Mouse (Mus musculus): ENCODE data around the gene Tm9sf1. TPM values are rescaled to one million over a fixed set of nuclear protein-coding genes. Genes with fewer than 3 reads are reported as not detected.
A peak's percentile ranks its signal among the peaks of the same experiment; 100 is the strongest.

Gene Tm9sf1
- polyA plus RNA-seq, 1 experiment, result 91.7 TPM

DNA sequence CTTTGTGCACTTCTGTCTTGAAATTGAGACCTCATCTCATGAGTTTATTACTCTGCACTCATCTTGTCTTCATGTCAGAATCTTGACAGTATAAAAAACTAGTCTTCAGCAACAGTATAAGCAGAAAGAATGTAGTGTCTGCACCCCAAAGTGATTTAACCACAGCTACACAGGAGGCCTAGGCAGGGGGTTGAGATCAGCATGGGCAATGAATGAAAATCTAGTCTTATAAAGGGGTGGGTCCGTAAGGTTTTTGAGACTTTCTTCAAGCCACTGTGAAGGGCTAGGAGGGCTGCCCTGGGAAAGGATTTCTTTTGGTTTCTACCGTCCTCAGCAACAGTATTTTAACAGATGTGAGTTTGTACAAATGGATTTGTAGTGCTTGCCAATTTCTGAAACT, 17.0 kb upstream of the Tm9sf1 start:
- no peaks in the 10 kb centered on the region for H3K4me1 ChIP-seq (ENCODE audit: control insufficient read depth, insufficient read depth, low read length)
- peak overlapping the region; percentile 76 for H3K4me3 ChIP-seq (replicated peaks; ENCODE audit: extremely low read depth, low read depth, low read length)
- TF ChIP-seq POLR2A (IDR thresholded peaks at IDR 0.05; ENCODE audit: borderline replicate concordance, extremely low read depth, low read depth, low read length), result no peak
- TF ChIP-seq CTCF (IDR thresholded peaks at IDR 0.05; ENCODE audit: insufficient read depth, low read length), result no peak
- no peak for DNase-seq
- WGBS, result 49% methylated on average over 2 of the region's 2 CpGs

DNA sequence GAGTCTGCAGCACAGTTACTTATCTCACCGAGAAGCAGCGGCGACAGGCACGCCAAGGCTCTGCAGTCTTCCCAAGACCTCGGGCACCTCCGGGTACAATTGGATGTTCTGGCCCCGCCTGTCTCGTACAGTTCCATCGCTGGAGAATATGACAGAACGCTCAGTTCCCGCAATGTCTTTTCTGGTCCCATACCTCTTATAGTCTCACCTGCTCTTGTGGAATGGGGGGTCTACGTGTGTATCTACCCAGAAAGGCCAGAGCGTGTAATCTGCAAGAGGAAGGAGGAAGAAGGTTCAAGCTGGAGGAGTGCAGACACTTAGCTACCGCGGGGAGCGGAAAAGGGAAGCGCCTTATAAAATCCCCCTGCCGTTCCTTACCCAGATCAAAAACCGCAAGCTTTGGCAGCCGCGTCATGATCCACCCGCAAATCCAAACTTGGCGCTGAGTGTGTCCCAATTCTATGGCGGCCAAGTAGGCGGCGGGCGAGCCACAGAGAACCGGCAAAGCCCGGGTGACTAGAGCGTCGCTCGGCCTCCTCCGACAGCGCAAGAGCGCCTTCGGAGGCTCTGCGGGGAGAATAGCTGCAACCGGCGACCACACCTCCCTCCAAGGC, 16.5 kb upstream of the Tm9sf1 start, which contains the start of gene Mdp1:
TSS of gene Mdp1 (minus strand) at position 549 of the 614 bp plus-strand sequence.
- under 1% methylated on average over 39 of the region's 39 CpGs for WGBS
- Histone ChIP-seq H3K4me1 (ENCODE audit: control insufficient read depth, insufficient read depth, low read length) (no peaks in the 10 kb centered on the region), H3K4me3 (replicated peaks; ENCODE audit: extremely low read depth, low read depth, low read length) (peak within 1 kb of the TSS; percentile 76)
- DNase-seq, result peak; percentile 73
- TF ChIP-seq POLR2A (IDR thresholded peaks at IDR 0.05; ENCODE audit: borderline replicate concordance, extremely low read depth, low read depth, low read length) (no peak), CTCF (IDR thresholded peaks at IDR 0.05; ENCODE audit: insufficient read depth, low read length) (peak; percentile 38; the same call in 1 of the 2 replicates)

DNA sequence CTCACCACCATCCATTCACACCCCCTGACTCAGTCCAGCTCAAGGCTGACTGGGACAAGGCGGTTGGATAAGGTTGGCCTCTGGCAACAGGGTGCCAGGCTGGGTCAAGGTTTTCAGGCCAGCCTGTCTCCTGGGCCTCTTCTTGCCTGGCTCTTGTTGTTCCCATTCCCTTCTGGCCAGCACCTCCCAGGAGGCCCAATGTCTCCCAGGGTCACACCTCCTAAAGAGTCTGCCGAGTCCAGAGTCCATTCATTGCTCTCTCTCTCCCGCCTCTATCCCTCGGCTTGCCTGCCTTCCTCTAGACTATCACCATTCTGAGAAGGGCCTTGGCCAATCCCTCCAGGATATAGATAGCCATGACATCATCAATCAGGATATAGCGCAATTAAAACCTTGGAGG, 14.4 kb upstream of the Tm9sf1 start:
- Histone ChIP-seq H3K4me1 (ENCODE audit: control insufficient read depth, insufficient read depth, low read length) (no peaks in the 10 kb centered on the region), H3K4me3 (replicated peaks; ENCODE audit: extremely low read depth, low read depth, low read length) (no peak overlapping the region)
- DNase-seq, result no peak
- TF ChIP-seq POLR2A (IDR thresholded peaks at IDR 0.05; ENCODE audit: borderline replicate concordance, extremely low read depth, low read depth, low read length) (no peak), CTCF (IDR thresholded peaks at IDR 0.05; ENCODE audit: insufficient read depth, low read length) (no peak)
- 89% methylated on average over 5 of the region's 5 CpGs for WGBS

DNA sequence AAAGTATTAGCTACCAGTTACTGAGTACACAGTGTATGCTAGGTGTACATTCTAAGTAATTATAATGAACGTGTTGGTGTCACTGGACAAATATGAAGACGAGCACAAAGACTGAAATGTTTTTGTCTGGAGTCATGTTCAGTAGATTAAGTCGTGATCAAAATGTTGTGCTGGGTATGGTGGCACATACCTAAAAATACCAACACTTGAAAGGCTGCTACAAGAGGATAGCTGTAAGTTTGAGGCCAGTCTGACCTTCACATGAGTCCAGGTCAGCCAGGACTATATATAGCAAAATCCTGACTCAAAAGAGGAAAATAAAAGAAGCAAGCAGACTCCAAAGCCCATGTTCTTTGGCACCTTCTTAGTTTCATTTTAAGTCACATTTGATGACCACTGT, 13.3 kb upstream of the Tm9sf1 start:
- Histone ChIP-seq H3K4me1 (ENCODE audit: control insufficient read depth, insufficient read depth, low read length) (no peaks in the 10 kb centered on the region), H3K4me3 (replicated peaks; ENCODE audit: extremely low read depth, low read depth, low read length) (no peak overlapping the region)
- WGBS, result 77% methylated on average over 3 of the region's 3 CpGs
- DNase-seq, result no peak
- no peak for TF ChIP-seq CTCF (IDR thresholded peaks at IDR 0.05; ENCODE audit: insufficient read depth, low read length)
- no peak for TF ChIP-seq POLR2A (IDR thresholded peaks at IDR 0.05; ENCODE audit: borderline replicate concordance, extremely low read depth, low read depth, low read length)

DNA sequence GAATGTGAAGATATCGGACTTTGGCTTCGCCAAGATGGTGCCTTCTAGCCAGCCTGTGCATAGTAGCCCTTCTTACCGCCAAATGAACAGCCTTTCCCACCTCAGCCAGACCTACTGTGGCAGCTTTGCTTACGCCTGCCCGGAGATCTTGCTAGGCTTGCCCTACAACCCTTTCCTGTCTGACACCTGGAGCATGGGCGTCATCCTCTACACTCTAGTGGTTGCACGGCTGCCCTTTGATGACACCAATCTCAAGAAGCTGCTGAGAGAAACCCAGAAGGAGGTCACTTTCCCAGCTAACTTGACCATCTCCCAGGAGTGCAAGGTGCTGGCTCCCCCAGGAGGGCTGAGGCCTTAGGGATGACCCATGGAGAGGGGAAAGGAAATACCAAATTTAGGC, 7.9 kb upstream of the Tm9sf1 start:
- no peak for DNase-seq
- H3K4me3 ChIP-seq (replicated peaks; ENCODE audit: extremely low read depth, low read depth, low read length), result no peak overlapping the region
- no peak for TF ChIP-seq POLR2A (IDR thresholded peaks at IDR 0.05; ENCODE audit: borderline replicate concordance, extremely low read depth, low read depth, low read length)
- TF ChIP-seq CTCF (IDR thresholded peaks at IDR 0.05; ENCODE audit: insufficient read depth, low read length), result no peak
- H3K4me1 ChIP-seq (ENCODE audit: control insufficient read depth, insufficient read depth, low read length), result peaks cover 2% of the 10 kb centered on the region; the same call in 1 of the 2 replicates
- 84% methylated on average over 7 of the region's 7 CpGs for WGBS

DNA sequence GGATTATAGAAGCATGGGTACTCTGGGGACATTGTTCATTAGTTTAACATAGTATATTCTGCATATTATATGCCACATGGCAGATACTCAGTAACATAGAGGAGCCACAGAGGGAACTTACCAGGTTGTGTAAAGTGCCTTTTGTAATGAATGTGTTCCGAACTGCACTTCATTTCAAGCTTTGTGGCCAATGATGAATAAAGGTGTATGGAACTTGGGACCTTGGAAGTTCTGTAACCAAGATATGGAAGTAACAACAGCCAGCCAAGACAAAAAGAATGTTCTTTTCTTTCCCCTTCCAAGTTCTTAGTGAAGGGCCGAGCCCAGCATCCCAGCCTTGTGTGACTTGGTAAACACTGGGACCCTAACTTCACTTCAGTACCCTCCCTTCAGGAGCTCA, 6.3 kb upstream of the Tm9sf1 start, which contains the start of gene Tssk4:
TSS of gene Tssk4 (plus strand) at position 301 of the 400 bp plus-strand sequence.
- Histone ChIP-seq H3K4me3 (replicated peaks; ENCODE audit: extremely low read depth, low read depth, low read length) (no peak within 1 kb of the TSS), H3K4me1 (ENCODE audit: control insufficient read depth, insufficient read depth, low read length) (peaks cover 5% of the 10 kb centered on the region)
- WGBS, result 92% methylated on average over 2 of the region's 2 CpGs
- DNase-seq, result no peak
- TF ChIP-seq CTCF (IDR thresholded peaks at IDR 0.05; ENCODE audit: insufficient read depth, low read length), result no peak

DNA sequence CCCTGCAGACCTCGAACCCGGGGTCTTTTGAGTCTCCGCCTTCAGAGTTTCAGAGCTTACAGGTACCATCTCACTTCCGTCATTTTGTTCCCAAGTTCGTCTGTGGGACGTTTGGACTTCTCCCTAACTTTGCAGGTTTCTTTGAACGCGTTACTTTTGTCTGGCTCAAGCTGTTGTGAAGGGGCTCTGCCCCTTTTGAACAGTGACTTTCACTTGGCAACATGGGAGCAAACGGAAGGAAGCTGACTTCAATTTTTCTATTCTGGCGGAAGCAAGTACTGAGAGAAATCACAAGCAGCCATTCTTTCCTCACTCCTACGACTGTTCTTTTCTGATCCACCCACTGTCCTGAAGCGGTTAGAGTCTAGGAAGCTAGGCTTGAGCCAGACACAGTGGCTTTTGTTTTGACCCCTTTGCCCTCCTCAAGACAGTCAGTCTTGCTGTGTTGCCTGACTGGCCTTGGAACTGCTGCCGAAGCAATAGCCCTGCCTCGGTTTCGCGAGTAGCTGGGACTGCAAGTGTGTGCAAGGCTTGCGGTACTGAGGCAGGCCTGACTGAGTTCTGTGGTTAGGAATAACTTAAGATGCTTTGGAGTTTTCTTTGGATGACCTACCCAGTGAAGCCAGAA, 769 bp upstream of the Tm9sf1 start:
- DNase-seq, result no peak

DNA sequence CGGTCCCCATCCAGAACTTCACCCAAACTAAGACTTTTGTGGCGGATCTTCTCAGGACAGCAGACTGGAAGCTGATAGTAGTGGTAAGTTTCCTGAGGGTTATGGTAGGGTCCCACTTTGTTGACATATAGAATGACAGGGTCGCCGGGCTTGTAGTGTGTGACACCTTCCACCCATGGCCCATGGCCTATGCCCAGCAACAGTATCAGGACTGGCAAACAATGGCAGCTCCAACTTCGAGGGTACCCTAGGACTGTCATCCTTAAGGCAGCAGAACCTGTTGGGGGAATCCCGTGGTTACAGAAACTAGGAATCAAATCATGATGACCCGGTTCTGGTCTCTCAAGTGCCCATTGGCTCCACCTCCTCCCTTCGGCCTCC, 937 bp downstream of the Tm9sf1 start:
- H3K4me3 ChIP-seq (replicated peaks; ENCODE audit: extremely low read depth, low read depth, low read length), result peak overlapping the region; percentile 97
- peaks cover 16% of the 10 kb centered on the region for H3K4me1 ChIP-seq (ENCODE audit: control insufficient read depth, insufficient read depth, low read length)
- no peak for DNase-seq
- TF ChIP-seq CTCF (IDR thresholded peaks at IDR 0.05; ENCODE audit: insufficient read depth, low read length) (no peak), POLR2A (IDR thresholded peaks at IDR 0.05; ENCODE audit: borderline replicate concordance, extremely low read depth, low read depth, low read length) (no peak)
- WGBS, result 18% methylated on average over 8 of the region's 8 CpGs

More for the DNA sequence above, 769 bp upstream of the Tm9sf1 start:
- 6% methylated on average over 17 of the region's 17 CpGs for WGBS
- TF ChIP-seq POLR2A (IDR thresholded peaks at IDR 0.05; ENCODE audit: borderline replicate concordance, extremely low read depth, low read depth, low read length) (no peak), CTCF (IDR thresholded peaks at IDR 0.05; ENCODE audit: insufficient read depth, low read length) (no peak)
- peaks cover 18% of the 10 kb centered on the region for H3K4me1 ChIP-seq (ENCODE audit: control insufficient read depth, insufficient read depth, low read length)
- H3K4me3 ChIP-seq (replicated peaks; ENCODE audit: extremely low read depth, low read depth, low read length), result peak overlapping the region; percentile 48

DNA sequence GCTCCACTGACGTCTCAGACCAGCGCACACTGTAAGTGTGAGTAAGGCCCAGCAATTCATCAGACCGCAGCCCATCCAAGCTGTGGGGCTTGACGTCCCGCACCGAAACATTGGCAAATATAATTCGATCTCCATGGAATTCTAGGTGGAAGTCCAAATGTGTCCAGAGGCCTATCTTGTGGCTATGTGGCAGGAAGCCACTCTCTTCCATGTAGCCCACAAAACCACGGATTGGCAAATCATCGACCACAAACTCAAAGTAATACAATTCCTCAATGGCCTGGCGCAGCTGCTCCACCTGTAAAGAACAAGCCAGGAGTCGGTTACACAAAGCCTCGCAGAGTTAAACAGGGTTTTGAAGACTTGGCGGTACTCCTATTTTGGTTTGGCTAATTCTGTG, 2.3 kb downstream of the Tm9sf1 start:
- 90% methylated on average over 13 of the region's 13 CpGs for WGBS
- H3K4me3 ChIP-seq (replicated peaks; ENCODE audit: extremely low read depth, low read depth, low read length), result no peak overlapping the region
- H3K4me1 ChIP-seq (ENCODE audit: control insufficient read depth, insufficient read depth, low read length), result peaks cover 16% of the 10 kb centered on the region
- no peak for TF ChIP-seq CTCF (IDR thresholded peaks at IDR 0.05; ENCODE audit: insufficient read depth, low read length)
- TF ChIP-seq POLR2A (IDR thresholded peaks at IDR 0.05; ENCODE audit: borderline replicate concordance, extremely low read depth, low read depth, low read length), result no peak
- DNase-seq, result no peak

DNA sequence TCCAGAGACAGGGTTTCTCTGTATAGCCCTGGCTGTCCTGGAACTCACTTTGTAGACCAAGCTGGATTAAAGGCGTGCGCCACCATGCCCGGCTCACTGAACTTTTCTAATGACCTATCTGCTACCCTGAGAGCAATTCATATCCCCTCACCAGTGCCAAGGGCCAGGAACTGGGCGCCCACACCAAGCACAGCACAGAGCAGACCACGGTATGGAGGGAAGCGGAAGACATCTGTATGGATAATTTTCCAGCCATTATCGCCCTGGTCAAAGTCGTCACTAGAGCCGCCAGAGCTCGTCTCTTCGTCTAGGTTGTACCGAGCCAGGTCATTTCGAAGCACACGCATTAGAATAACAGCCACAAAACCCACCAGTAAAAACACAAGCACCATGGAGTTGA, 2.8 kb downstream of the Tm9sf1 start:
- WGBS, result 96% methylated on average over 14 of the region's 14 CpGs
- Histone ChIP-seq H3K4me3 (replicated peaks; ENCODE audit: extremely low read depth, low read depth, low read length) (no peak overlapping the region), H3K4me1 (ENCODE audit: control insufficient read depth, insufficient read depth, low read length) (peaks cover 16% of the 10 kb centered on the region)
- no peak for DNase-seq
- TF ChIP-seq POLR2A (IDR thresholded peaks at IDR 0.05; ENCODE audit: borderline replicate concordance, extremely low read depth, low read depth, low read length), result no peak
- TF ChIP-seq CTCF (IDR thresholded peaks at IDR 0.05; ENCODE audit: insufficient read depth, low read length), result no peak

All from lung, adult 2 months (tissue).